Mouse (Mus musculus) olfactory bulb, adult 2 months (tissue): ENCODE measurements around the gene Art3.

Source experiments
- CTCF ChIP-seq: fragments of 200-500 bp; IDR thresholded peaks from 2 replicates; pipeline ENCODE4 v1.5.1; 2012; ENCODE audit warnings: low read depth, mild to moderate bottlenecking, low read length, moderate library complexity; ENCODE audit not compliant: insufficient read depth
- POLR2A ChIP-seq: fragments of 200-500 bp; IDR thresholded peaks from 2 replicates; pipeline ENCODE4 v1.6.1; 2012; ENCODE audit warnings: mild to moderate bottlenecking, low read depth, low read length, moderate library complexity; ENCODE audit not compliant: insufficient read depth

- TF ChIP-seq CTCF (no peak), POLR2A (no peak)
Measured at GRCm38 (mm10) chr5:92336743-92337142, 5.1 kb downstream of the Art3 start.
